9 mouse cellular contexts compared by ENCODE assay signal in the genomic region with DNA sequence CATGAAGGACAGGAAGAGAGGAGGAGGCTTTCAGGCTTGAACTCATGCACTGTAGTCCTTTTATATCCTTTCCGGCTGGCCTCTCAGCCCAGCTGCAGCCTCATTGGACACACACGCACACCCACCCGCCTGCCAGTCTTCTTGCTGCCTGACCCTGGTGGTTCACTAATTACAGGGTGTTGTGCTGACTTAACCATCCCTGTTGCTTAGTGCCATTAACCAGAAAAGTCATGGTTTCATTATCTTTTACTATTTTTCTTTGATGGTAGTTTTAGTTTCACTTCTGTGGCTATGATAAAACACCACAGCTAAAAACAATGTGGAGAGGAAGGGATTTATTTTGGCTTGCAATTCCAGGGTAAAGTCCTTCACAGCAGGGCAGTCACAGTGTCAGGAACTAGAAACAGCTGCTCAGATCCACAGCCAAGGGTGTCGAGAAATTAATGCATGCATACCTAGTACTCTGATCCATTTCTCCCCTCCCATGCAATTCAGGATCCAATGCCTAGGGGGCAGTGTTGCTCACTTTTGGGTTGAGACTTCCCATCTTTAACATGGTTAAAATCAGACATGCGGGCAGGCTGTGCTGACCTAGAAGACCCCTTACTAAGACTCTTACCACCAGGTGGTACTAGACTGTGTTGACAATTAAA. TPM values are rescaled to one million over a fixed set of nuclear protein-coding genes. Genes with fewer than 3 reads are reported as not detected.
DNase-seq lines count a peak whose midpoint lies in the region; ATAC-seq lines count a peak whose summit lies in the region.
"Had no signal": no experiment of that assay in that cellular context is flagged by ENCODE, and none has a peak within 500 bp of the region (broad histone marks: within the 10 kb centered on the region; RNA-seq: fewer than 3 reads in every experiment).

No protein-coding gene starts in this region.

- H3K4me2 ChIP-seq in hindbrain, embryonic 13.5 days: no peak overlapping the region

- no peaks in the 10 kb centered on the region for H3K36me3 ChIP-seq in hindbrain, embryonic 10.5 days
- no peaks in the 10 kb centered on the region for H3K36me3 ChIP-seq in hindbrain, embryonic 13.5 days

- H3K27me3 ChIP-seq in hindbrain, embryonic 10.5 days (ENCODE audit: insufficient read depth, poor library complexity, severe bottlenecking): no peaks in the 10 kb centered on the region
- no peaks in the 10 kb centered on the region for H3K27me3 ChIP-seq in hindbrain, embryonic 13.5 days

- H3K4me1 ChIP-seq in hindbrain, embryonic 10.5 days (replicated peaks): no peaks in the 10 kb centered on the region
- H3K4me1 ChIP-seq in hindbrain, embryonic 13.5 days (replicated peaks): no peaks in the 10 kb centered on the region

- H3K4me3 ChIP-seq in hindbrain, embryonic 10.5 days: no peak overlapping the region
- H3K4me3 ChIP-seq in hindbrain, embryonic 13.5 days: no peak overlapping the region

- H3K9me3 ChIP-seq in hindbrain, embryonic 10.5 days: no peaks in the 10 kb centered on the region
- no peaks in the 10 kb centered on the region for H3K9me3 ChIP-seq in hindbrain, embryonic 13.5 days

- peak; percentile 45 for DNase-seq in hindbrain, embryonic 10.5 days (ENCODE audit: low spot score)
- peak; percentile 67 for DNase-seq in CD4-positive, CD25-positive, alpha-beta regulatory T cell, adult 2 months (ENCODE audit: low read depth, low spot score)
- peak; percentile 10 for DNase-seq in c-Kit-positive CD71-negative TER-119-negative erythroid progenitor cells, embryonic 14.5 days (ENCODE audit: low read depth)
- peak; percentile 39 for DNase-seq in lung, postnatal 36 days
- DNase-seq in left cerebral cortex, postnatal 14 days (ENCODE audit: low spot score in 2 of 2): no peak
- no peak for DNase-seq in layer of hippocampus, adult 8-10 months (ENCODE audit: low spot score in 2 of 2)
- DNase-seq in gastrocnemius, postnatal 4 days (ENCODE audit: low spot score in 2 of 2): no peak

- intact Hi-C loops in left cerebral cortex, postnatal 14 days (cut with DNase I): no loop called here

- no peak for ATAC-seq in hindbrain, embryonic 13.5 days (ENCODE audit: low FRiP score)

- WGBS in hindbrain, embryonic 10.5 days: 81% methylated on average over 5 of the region's 5 CpGs
- 77% methylated on average over 5 of the region's 5 CpGs for WGBS in hindbrain, embryonic 13.5 days

- no peak overlapping the region for H3K27ac ChIP-seq in hindbrain, embryonic 10.5 days
- H3K27ac ChIP-seq in hindbrain, embryonic 13.5 days: no peak overlapping the region

- no peak overlapping the region for H3K9ac ChIP-seq in hindbrain, embryonic 13.5 days

RNA-seq across cellular contexts. Expression of a gene that starts 12.6 kb away (rescaled TPM):
- polyA plus RNA-seq in hindbrain, embryonic 10.5 days (2016; fragmentation: Nextera tagmentation; extraction: Ambion mirVana): 6.4 and 8.2 TPM in 2 replicates
- polyA plus RNA-seq in hindbrain, embryonic 13.5 days (2015; fragmentation: Nextera tagmentation; extraction: Ambion mirVana): 4.2 and 4.6 TPM in 2 replicates
- 1 to 10 TPM; 2.5 to 2.6 TPM for total RNA-seq in left cerebral cortex, postnatal 14 days (2021)
- total RNA-seq in layer of hippocampus, adult 8-10 months (2022): 1 to 10 TPM; 3.8 to 6.2 (median 4.8) TPM
- 1 to 10 TPM; 7.1 to 7.9 TPM for total RNA-seq in gastrocnemius, postnatal 4 days (2021)

RNA-seq across cellular contexts. Expression of a gene that starts 42.8 kb away (rescaled TPM):
- not detected in 2 replicates for polyA plus RNA-seq in hindbrain, embryonic 10.5 days (2016; fragmentation: Nextera tagmentation; extraction: Ambion mirVana)
- not detected in 2 replicates for polyA plus RNA-seq in hindbrain, embryonic 13.5 days (2015; fragmentation: Nextera tagmentation; extraction: Ambion mirVana)
- total RNA-seq in left cerebral cortex, postnatal 14 days (2021): not detected
- not detected for total RNA-seq in layer of hippocampus, adult 8-10 months (2022)
- 1 to 10 TPM in 1 of 2 experiments, under 1 TPM in 1; 0.74 to 6.3 TPM for total RNA-seq in gastrocnemius, postnatal 4 days (2021)
- total RNA-seq: heart, postnatal 36 days had no signal

Comparison
In these comparisons a context has a peak if more than half of its experiments do, and no peak if none do; other contexts are left out.
1. DNase-seq: peak in hindbrain, embryonic 10.5 days (single experiment), CD4-positive, CD25-positive, alpha-beta regulatory T cell, adult 2 months (single experiment), c-Kit-positive CD71-negative TER-119-negative erythroid progenitor cells, embryonic 14.5 days (single experiment) and lung, postnatal 36 days (single experiment); none in left cerebral cortex, postnatal 14 days (0 of 2), layer of hippocampus, adult 8-10 months (0 of 2) and gastrocnemius, postnatal 4 days (0 of 2).